Mouse (Mus musculus) stomach, embryonic 14.5 days (tissue): Measurements from ENCODE around the gene Hs3st3a1. TPM values are rescaled to one million over a fixed set of nuclear protein-coding genes. Genes with fewer than 3 reads are reported as not detected.

ENCODE experiments used
- ATAC-seq: fragments of 200-750 bp; cut with Nextera tagmentation; 2 replicates; pipeline ENCODE4 v1.8.0; 2017; ENCODE audit warnings: low read depth, moderate TSS enrichment; ENCODE audit not compliant: insufficient number of reproducible peaks, insufficient read depth, low FRiP score
- H3K27ac ChIP-seq: fragments of 300-500 bp; sonication (generic); 2 replicates; pipeline ENCODE4 v1.5.1; 2014; ENCODE audit warnings: mild to moderate bottlenecking, low read length, moderate library complexity, mixed read lengths
- H3K27me3 ChIP-seq: fragments of 300-500 bp; sonication (generic); 2 replicates; pipeline ENCODE4 v1.6.1; 2014; ENCODE audit warnings: low read length, control low read depth, mixed read lengths; ENCODE audit not compliant: control insufficient read depth, insufficient read depth
- H3K36me3 ChIP-seq: fragments of 300-500 bp; sonication (generic); 2 replicates; pipeline ENCODE4 v1.6.1; 2014; ENCODE audit warnings: mild to moderate bottlenecking, control low read depth, low read length, moderate library complexity, mixed read lengths; ENCODE audit not compliant: control insufficient read depth, insufficient read depth
- H3K4me1 ChIP-seq: fragments of 300-500 bp; sonication (generic); 2 replicates; pipeline ENCODE4 v1.6.1; 2014; ENCODE audit warnings: low read length, control low read depth, mixed read lengths; ENCODE audit not compliant: control insufficient read depth, insufficient read depth
- H3K4me2 ChIP-seq: fragments of 300-500 bp; sonication (generic); replicated peaks from 2 replicates; pipeline ENCODE4 v1.6.1; 2014; ENCODE audit warnings: low read depth, low read length, control low read depth
- H3K4me3 ChIP-seq: fragments of 300-500 bp; sonication (generic); 2 replicates; pipeline ENCODE4 v1.5.1; 2014; ENCODE audit warnings: low read depth, low read length, control low read depth
- H3K9ac ChIP-seq: fragments of 300-500 bp; sonication (generic); replicated peaks from 2 replicates; pipeline ENCODE4 v1.6.1; 2014; ENCODE audit warnings: low read depth, mild to moderate bottlenecking, control low read depth, low read length, moderate library complexity, mixed read lengths
- H3K9me3 ChIP-seq: fragments of 300-500 bp; sonication (generic); 2 replicates; pipeline ENCODE4 v1.6.1; 2016; ENCODE audit warnings: low read depth, low read length, control low read depth; ENCODE audit not compliant: control insufficient read depth
- WGBS: fragments of 180-500 bp; shearing (Covaris S2); extraction: QIAGEN DNeasy Blood & Tissue Kit; methylation state at CpG from one replicate; pipeline ENCODE4 v1.1.7; 2014; 5-methylcytosine and 5-hydroxymethylcytosine counted together
- polyA plus RNA-seq: library from polyadenylated mRNA; unstranded; fragments of >200 nt; fragmentation: Nextera tagmentation; extraction: Ambion mirVana; gene quantifications from 2 replicates; pipeline ENCODE4 v1.2.1, GENCODE M21; 2014

Hs3st3a1 gene
- polyA plus RNA-seq, 1 experiment from 2014 or later: 3.2 TPM

- ATAC-seq: no peak
- peak within 1 kb of the TSS; percentile 67 for H3K4me3 ChIP-seq
- no peaks in the 10 kb centered on the region for H3K27me3 ChIP-seq
- peak within 1 kb of the TSS; percentile 62 for H3K4me2 ChIP-seq
- H3K36me3 ChIP-seq: no peaks in the 10 kb centered on the region
- H3K27ac ChIP-seq: peak within 1 kb of the TSS; percentile 81
- no peaks in the 10 kb centered on the region for H3K9me3 ChIP-seq
- H3K9ac ChIP-seq: peak within 1 kb of the TSS; percentile 77
- peaks cover 8% of the 10 kb centered on the region; the same call in 1 of the 2 replicates for H3K4me1 ChIP-seq
- WGBS: 0% methylated on average over 24 of the region's 24 CpGs
Measured at GRCm38 (mm10) chr11:64436412-64436727, 1.2 kb downstream of the Hs3st3a1 start, which contains the start of gene F930015N05Rik. TSS of gene F930015N05Rik (minus strand) at chr11:64436653.

- ATAC-seq: no peak
- Histone ChIP-seq H3K9me3 (no peaks in the 10 kb centered on the region), H3K27ac (no peak overlapping the region), H3K4me2 (peak overlapping the region; percentile 62), H3K4me1 (peaks cover 8% of the 10 kb centered on the region; the same call in 1 of the 2 replicates), H3K27me3 (no peaks in the 10 kb centered on the region), H3K9ac (peak overlapping the region; percentile 77), H3K4me3 (peak overlapping the region; percentile 67), H3K36me3 (no peaks in the 10 kb centered on the region)
- 24% methylated on average over 5 of the region's 5 CpGs for WGBS
Measured at GRCm38 (mm10) chr11:64436791-64437298, 1.7 kb downstream of the Hs3st3a1 start.

GRCm38 (mm10) chr11:64437721-64438120 is 2.6 kb downstream of the Hs3st3a1 start:
- WGBS: 63% methylated on average over 3 of the region's 3 CpGs
- Histone ChIP-seq H3K27ac (no peak overlapping the region), H3K4me1 (peaks cover 8% of the 10 kb centered on the region; the same call in 1 of the 2 replicates), H3K4me3 (peak overlapping the region; percentile 0; the same call in 1 of the 2 replicates), H3K9me3 (no peaks in the 10 kb centered on the region), H3K36me3 (no peaks in the 10 kb centered on the region), H3K4me2 (peak overlapping the region; percentile 62; the same call in 1 of the 2 replicates), H3K27me3 (no peaks in the 10 kb centered on the region), H3K9ac (no peak overlapping the region)
- no peak for ATAC-seq

- H3K36me3 ChIP-seq: no peaks in the 10 kb centered on the region
- H3K4me2 ChIP-seq: peak overlapping the region; percentile 18; the same call in 1 of the 2 replicates
- H3K27ac ChIP-seq: no peak overlapping the region
- H3K9ac ChIP-seq: no peak overlapping the region
- H3K4me1 ChIP-seq: peaks cover 8% of the 10 kb centered on the region; the same call in 1 of the 2 replicates
- 0 out of 2 replicates have a peak overlapping the region, but pooled peaks have one; percentile 1 for H3K4me3 ChIP-seq
- WGBS: 39% methylated on average over 3 of the region's 3 CpGs
- no peaks in the 10 kb centered on the region for H3K9me3 ChIP-seq
- ATAC-seq: no peak
- H3K27me3 ChIP-seq: no peaks in the 10 kb centered on the region
Measured at GRCm38 (mm10) chr11:64438909-64439308, 3.8 kb downstream of the Hs3st3a1 start.

GRCm38 (mm10) chr11:64442119-64442518 is 7.0 kb downstream of the Hs3st3a1 start:
- H3K4me3 ChIP-seq: no peak overlapping the region
- H3K36me3 ChIP-seq: no peaks in the 10 kb centered on the region
- no peak overlapping the region for H3K9ac ChIP-seq
- H3K4me1 ChIP-seq: no peaks in the 10 kb centered on the region
- H3K27ac ChIP-seq: no peak overlapping the region
- no peaks in the 10 kb centered on the region for H3K27me3 ChIP-seq
- ATAC-seq: no peak
- peak overlapping the region; percentile 15 for H3K4me2 ChIP-seq
- 19% methylated on average over 8 of the region's 8 CpGs for WGBS
- H3K9me3 ChIP-seq: no peaks in the 10 kb centered on the region

- Histone ChIP-seq H3K4me1 (no peaks in the 10 kb centered on the region), H3K9me3 (no peaks in the 10 kb centered on the region), H3K9ac (no peak overlapping the region), H3K4me2 (no peak overlapping the region), H3K36me3 (no peaks in the 10 kb centered on the region), H3K4me3 (no peak overlapping the region), H3K27ac (no peak overlapping the region), H3K27me3 (no peaks in the 10 kb centered on the region)
- ATAC-seq: no peak
- WGBS: 42% methylated on average over 3 of the region's 3 CpGs
Measured at GRCm38 (mm10) chr11:64442701-64443100, 7.6 kb downstream of the Hs3st3a1 start.

GRCm38 (mm10) chr11:64445227-64445626 is 10.1 kb downstream of the Hs3st3a1 start:
- no peaks in the 10 kb centered on the region for H3K4me1 ChIP-seq
- H3K4me3 ChIP-seq: no peak overlapping the region
- H3K36me3 ChIP-seq: no peaks in the 10 kb centered on the region
- H3K9me3 ChIP-seq: no peaks in the 10 kb centered on the region
- no peak overlapping the region for H3K27ac ChIP-seq
- no peaks in the 10 kb centered on the region for H3K27me3 ChIP-seq
- no peak overlapping the region for H3K9ac ChIP-seq
- WGBS: 62% methylated on average over 1 of the region's 1 CpGs
- H3K4me2 ChIP-seq: no peak overlapping the region
- ATAC-seq: no peak

- no peak overlapping the region for H3K27ac ChIP-seq
- no peaks in the 10 kb centered on the region for H3K4me1 ChIP-seq
- no peaks in the 10 kb centered on the region for H3K36me3 ChIP-seq
- no peak overlapping the region for H3K4me2 ChIP-seq
- 85% methylated on average over 9 of the region's 9 CpGs for WGBS
- H3K4me3 ChIP-seq: no peak overlapping the region
- ATAC-seq: no peak
- no peaks in the 10 kb centered on the region for H3K9me3 ChIP-seq
- H3K9ac ChIP-seq: no peak overlapping the region
- no peaks in the 10 kb centered on the region for H3K27me3 ChIP-seq
Measured at GRCm38 (mm10) chr11:64448586-64449315, 13.6 kb downstream of the Hs3st3a1 start.
